Mouse (Mus musculus) liver, adult 2 months (tissue): ENCODE results near the gene Atrx.

Experiments used
- CTCF ChIP-seq: fragments of 200-500 bp; IDR thresholded peaks from 2 replicates; pipeline ENCODE4 v1.5.1; 2011; ENCODE audit warnings: low read depth, low read length, control low read depth
- POLR2A ChIP-seq: fragments of 200-500 bp; IDR thresholded peaks from 2 replicates; pipeline ENCODE4 v1.6.1; 2011; ENCODE audit warnings: low read length, control low read depth; ENCODE audit not compliant: insufficient read depth; ENCODE audit errors: extremely low read depth

DNA sequence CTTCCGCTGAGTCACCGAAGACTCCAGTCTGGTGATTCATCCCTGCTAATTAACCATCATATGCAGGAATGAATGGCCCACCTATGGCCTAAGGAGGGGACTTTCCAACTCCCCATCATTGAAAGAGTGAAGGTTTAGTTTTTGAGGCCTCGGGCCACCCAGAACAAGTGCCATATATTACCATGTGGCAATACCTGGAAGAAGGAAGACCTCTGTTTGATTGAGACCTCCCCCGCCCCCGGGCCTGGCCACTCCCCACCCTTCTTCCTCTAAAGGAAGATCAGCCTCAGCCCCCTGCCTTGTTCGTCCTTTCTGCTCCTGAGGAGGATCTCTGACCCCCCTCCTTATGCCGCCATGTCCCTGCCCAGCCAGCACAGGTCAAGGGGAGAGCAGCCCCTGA is 10.0 kb upstream of the Atrx start:
- TF ChIP-seq POLR2A (no peak), CTCF (no peak)
